Mouse (Mus musculus) cerebellum, adult 11-12 months (tissue): ENCODE data around the gene Kcnk5.
A peak's percentile ranks its signal among the peaks of the same experiment; 100 is the strongest.

Experiments
- DNase-seq: peaks from one replicate; pipeline ENCODE4 v3.0.0; 2022

The Kcnk5 gene

DNA sequence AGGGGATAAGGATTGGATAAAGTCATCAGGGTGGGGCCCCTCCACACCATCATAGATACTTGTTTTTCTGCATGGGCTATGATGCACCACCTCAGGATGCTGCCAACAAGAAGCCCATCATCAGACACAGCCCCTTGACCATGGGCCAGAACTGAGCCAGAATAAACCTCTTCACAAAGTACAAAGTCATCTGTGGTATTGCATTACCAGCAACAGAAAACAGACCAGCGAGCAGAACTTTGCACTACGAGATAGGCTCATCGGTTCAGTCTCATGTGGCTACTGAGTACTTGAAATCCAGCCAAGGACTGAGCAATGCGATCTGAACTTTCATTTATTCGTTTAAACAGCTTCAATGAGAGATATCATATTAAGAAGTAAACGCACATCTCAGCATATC, 18.9 kb downstream of the Kcnk5 start:
- DNase-seq, result no peak

GRCm38 (mm10) chr14:20158727-20159681, 22.6 kb downstream of the Kcnk5 start:
- no peak for DNase-seq

GRCm38 (mm10) chr14:20157595-20157994, 24.0 kb downstream of the Kcnk5 start:
- no peak for DNase-seq

GRCm38 (mm10) chr14:20155718-20156117, 25.9 kb downstream of the Kcnk5 start:
- no peak for DNase-seq

GRCm38 (mm10) chr14:20154937-20155336, 26.7 kb downstream of the Kcnk5 start:
- DNase-seq, result no peak

- no peak for DNase-seq
Measured at GRCm38 (mm10) chr14:20154245-20154644, 27.4 kb downstream of the Kcnk5 start.

DNA sequence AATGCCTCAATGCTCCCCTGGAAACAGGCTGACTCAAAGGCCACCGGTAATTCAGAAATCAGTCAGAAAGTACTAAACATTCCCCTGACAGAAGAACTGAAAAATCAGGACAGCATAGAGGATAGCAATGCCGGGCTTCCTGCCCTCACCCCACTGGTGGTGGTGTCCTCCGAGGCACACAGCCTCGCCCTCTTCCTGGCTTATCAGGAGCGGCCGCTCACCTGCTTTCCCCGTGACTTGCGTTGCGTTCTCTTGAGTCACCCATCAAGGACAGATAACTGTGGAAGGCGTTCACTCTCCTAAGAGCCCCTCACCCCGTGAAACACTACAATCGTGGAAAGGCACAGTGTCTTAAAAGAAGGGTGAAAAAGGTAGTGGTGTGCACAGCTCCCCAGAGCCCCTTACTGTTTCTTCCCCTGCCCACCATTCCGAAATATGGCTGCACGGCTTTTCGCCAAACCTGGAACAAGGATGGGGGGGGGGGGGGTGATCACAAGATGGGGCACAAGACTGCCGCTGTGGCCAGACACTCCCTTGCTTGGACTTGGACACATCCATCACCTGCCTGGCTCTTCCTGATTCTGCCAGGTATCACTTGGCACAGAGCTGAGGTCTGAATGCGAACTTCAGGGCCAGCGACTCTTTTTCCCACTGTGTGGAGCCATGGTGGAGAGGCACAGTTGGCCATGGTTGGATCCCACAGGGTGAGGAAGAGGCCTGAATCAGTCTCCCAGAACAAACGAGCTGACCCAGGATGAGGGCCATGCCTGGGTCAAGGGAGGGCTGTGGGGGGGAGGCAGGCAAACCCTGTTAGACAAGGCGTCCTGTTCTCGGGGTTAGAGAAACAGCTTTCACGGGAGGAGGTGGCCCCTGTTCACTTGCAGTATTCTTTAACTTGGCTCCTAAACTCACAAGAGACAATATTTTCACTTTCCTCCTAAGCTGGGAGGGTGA, 32.2 kb downstream of the Kcnk5 start:
- DNase-seq, result no peak

GRCm38 (mm10) chr14:20148514-20148913, 33.1 kb downstream of the Kcnk5 start:
- DNase-seq, result no peak

GRCm38 (mm10) chr14:20147854-20148253, 33.8 kb downstream of the Kcnk5 start:
- DNase-seq, result no peak

- DNase-seq, result peak; percentile 8
Measured at GRCm38 (mm10) chr14:20144093-20144492, 37.5 kb downstream of the Kcnk5 start.

GRCm38 (mm10) chr14:20138484-20139355, 42.9 kb downstream of the Kcnk5 start, which contains the start of gene Saysd1:
Gene Saysd1, minus strand, starts transcription at chr14:20138534.
- no peak for DNase-seq

DNA sequence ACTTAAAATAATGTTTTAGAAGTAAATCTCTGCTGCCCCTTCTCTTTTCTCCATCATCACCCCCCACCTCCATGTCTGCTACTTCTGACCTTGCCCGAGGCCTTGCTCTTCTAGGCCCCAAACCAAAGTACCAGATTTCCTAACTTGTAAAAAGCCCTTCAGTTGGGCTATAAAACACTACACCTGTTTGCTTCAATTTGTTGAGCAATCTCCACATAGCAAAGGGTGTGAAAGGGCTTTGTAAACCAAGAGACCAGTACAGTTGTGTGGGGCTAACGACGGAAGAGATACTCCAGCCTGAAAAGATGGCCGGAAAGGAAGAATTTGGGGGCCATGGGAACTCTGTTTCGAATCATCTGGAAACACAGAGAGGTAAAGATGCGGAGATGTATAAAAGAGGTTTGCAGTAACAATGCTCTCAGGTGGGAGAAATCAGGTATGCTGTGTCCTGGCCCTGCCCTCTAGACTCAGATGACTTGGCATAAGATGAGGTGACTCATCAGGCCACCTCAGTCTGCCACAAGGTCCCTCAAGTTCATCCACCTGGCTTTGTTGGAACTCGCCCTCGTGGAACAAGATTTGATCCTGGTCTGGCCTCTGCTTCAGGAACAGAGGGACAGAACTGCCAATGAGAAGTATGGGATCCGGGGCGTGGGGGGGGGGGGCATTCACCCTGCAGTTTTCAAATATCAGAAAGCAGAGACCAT, 46.5 kb downstream of the Kcnk5 start:
- DNase-seq, result no peak

GRCm38 (mm10) chr14:20128162-20128561, 53.4 kb downstream of the Kcnk5 start:
- no peak for DNase-seq

- DNase-seq, result no peak
Measured at GRCm38 (mm10) chr14:20127406-20128087, 54.1 kb downstream of the Kcnk5 start.

- DNase-seq, result no peak
Measured at GRCm38 (mm10) chr14:20120868-20121267, 60.7 kb downstream of the Kcnk5 start.

DNA sequence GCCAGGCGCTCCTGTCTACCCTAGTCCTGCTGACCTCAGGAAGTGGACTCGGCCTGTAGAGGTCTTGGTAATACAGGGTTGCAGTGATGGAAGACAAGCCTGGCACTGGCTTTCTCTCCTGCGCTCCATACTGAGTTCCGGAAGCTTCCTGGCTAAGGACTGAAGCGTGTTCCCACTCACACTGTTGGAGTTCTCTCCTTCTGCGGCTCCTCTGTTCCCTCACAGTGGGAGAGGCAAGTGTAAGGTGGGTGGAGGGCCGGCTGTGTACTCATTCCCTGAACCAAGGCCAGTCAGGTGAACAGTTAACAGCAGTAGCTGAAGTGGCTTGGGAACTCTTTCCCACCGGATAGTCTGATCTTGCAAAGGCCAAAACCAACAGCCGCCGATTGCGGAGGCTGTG, 61.6 kb downstream of the Kcnk5 start:
- DNase-seq, result no peak

DNA sequence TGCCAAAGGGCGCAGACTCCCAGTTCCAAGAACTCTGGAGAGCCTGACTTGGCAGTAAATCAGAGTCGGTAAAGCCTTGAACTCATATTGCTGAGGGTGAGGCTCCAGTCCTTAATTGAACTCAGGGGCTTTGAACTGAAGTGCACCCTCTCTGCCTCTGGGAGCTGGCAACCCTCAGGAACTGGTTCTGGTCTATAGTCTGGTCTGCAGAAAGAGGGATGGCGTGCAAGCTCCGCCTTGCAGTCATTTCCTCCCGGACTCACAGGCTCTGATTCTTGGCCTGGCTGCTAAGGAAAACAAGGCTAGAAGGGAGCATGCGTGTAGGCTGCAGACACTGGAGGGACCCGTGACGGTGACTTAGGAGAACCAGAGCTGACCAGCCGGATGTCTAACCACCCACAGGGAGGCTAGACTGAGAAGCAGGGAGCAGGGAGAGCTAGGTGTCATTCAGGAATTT, 65.4 kb downstream of the Kcnk5 start:
- DNase-seq, result no peak

DNA sequence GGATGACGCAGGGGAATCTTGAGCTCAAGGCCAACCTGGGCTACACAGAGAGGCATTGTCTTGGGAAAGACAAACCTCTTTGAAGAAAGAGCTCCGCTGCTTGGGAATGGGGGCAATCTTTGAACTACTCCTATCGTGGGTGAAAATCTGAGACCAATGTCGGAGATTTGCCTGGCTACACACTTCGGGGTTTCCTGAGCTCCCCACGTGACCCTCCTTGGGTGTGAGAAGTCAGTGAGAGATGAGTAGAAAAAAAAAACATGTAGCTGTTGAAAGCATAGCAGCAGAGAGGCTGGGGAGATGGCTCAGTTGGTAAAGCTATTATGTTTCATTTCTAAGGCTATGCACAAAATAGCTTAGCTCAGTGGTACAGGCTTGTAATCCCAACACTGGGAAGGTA, 66.7 kb downstream of the Kcnk5 start:
- DNase-seq, result no peak

- peak; percentile 26 for DNase-seq
Measured at GRCm38 (mm10) chr14:20113964-20114363, 67.6 kb downstream of the Kcnk5 start.

GRCm38 (mm10) chr14:20113189-20113961, 68.2 kb downstream of the Kcnk5 start:
- no peak for DNase-seq
